Mouse (Mus musculus) heart, embryonic 14.5 days (tissue): ENCODE measurements around the gene Gse1. TPM values are rescaled to one million over a fixed set of nuclear protein-coding genes. Genes with fewer than 3 reads are reported as not detected.

Experiments used
- ATAC-seq: fragments of 200-750 bp; cut with Nextera tagmentation; 2 replicates; pipeline ENCODE4 v1.8.0; 2017; ENCODE audit warnings: low read depth, moderate TSS enrichment; ENCODE audit not compliant: insufficient number of reproducible peaks, insufficient read depth, low FRiP score
- H3K27ac ChIP-seq, 2 experiments: fragments of 200-500 bp in 1 of 2; fragments of 300-500 bp in 1 of 2; sonication (generic) in 1 of 2; replicated peaks in 1 of 2; 2 replicates each; pipeline ENCODE4 v1.5.1; 2012 to 2014; ENCODE audit warnings: low read depth in 2 of 2, low read length in 2 of 2, control low read depth in 1 of 2, mild to moderate bottlenecking in 1 of 2, mixed read lengths in 1 of 2; ENCODE audit not compliant: control insufficient read depth in 1 of 2, insufficient read depth in 1 of 2
- H3K27me3 ChIP-seq: fragments of 300-500 bp; sonication (generic); 2 replicates; pipeline ENCODE4 v1.6.1; 2014; ENCODE audit warnings: mild to moderate bottlenecking, low read length, control low read depth; ENCODE audit not compliant: control insufficient read depth, insufficient read depth
- H3K36me3 ChIP-seq: fragments of 300-500 bp; sonication (generic); 2 replicates; pipeline ENCODE4 v1.6.1; 2014; ENCODE audit warnings: mild to moderate bottlenecking, control low read depth, low read length, mixed read lengths; ENCODE audit not compliant: control insufficient read depth, insufficient read depth
- H3K4me1 ChIP-seq, 2 experiments: fragments of 200-500 bp in 1 of 2; fragments of 300-500 bp in 1 of 2; sonication (generic) in 1 of 2; 2 replicates each; pipeline ENCODE4 v1.6.1; 2012 to 2014; ENCODE audit warnings: low read length in 2 of 2, control low read depth in 1 of 2, mixed read lengths in 1 of 2; ENCODE audit not compliant: control insufficient read depth in 2 of 2, insufficient read depth in 2 of 2
- H3K4me2 ChIP-seq: fragments of 300-500 bp; sonication (generic); 2 replicates; pipeline ENCODE4 v1.6.1; 2014; ENCODE audit warnings: mild to moderate bottlenecking, low read length
- H3K4me3 ChIP-seq, 2 experiments: fragments of 200-500 bp in 1 of 2; fragments of 300-500 bp in 1 of 2; sonication (generic) in 1 of 2; 2 replicates each; pipeline ENCODE4 v1.5.1; 2012 to 2014; ENCODE audit warnings: low read length in 2 of 2, mild to moderate bottlenecking in 2 of 2, control low read depth in 1 of 2, low read depth in 1 of 2, moderate library complexity in 1 of 2; ENCODE audit not compliant: control insufficient read depth in 1 of 2, insufficient read depth in 1 of 2
- H3K9ac ChIP-seq: fragments of 300-500 bp; sonication (generic); 2 replicates; pipeline ENCODE4 v1.6.1; 2014; ENCODE audit warnings: mild to moderate bottlenecking, low read length
- H3K9me3 ChIP-seq: fragments of 300-500 bp; sonication (generic); 2 replicates; pipeline ENCODE4 v1.6.1; 2016; ENCODE audit warnings: low read length, control low read depth; ENCODE audit not compliant: control insufficient read depth
- WGBS: fragments of 180-500 bp; shearing (Covaris S2); extraction: QIAGEN DNeasy Blood & Tissue Kit; methylation state at CpG from one replicate; pipeline ENCODE4 v1.1.7; 2014; 5-methylcytosine and 5-hydroxymethylcytosine counted together
- polyA plus RNA-seq: library from polyadenylated mRNA; unstranded; fragments of >200 nt; fragmentation: Nextera tagmentation; extraction: Ambion mirVana; gene quantifications from 2 replicates; pipeline ENCODE4 v1.2.1, GENCODE M21; 2014

Gene Gse1
- polyA plus RNA-seq, 1 experiment from 2014 or later = 12.2 TPM

GRCm38 (mm10) chr8:120489142-120489754, 261.0 kb downstream of the Gse1 start:
- H3K9ac ChIP-seq = peak overlapping the region; percentile 93
- ATAC-seq = no peak
- peak overlapping the region; percentile 96 for H3K4me2 ChIP-seq
- peak overlapping the region; percentile 71 to 97 for H3K27ac ChIP-seq
- H3K4me3 ChIP-seq = peak overlapping the region; percentile 85 to 93
- H3K9me3 ChIP-seq = no peaks in the 10 kb centered on the region
- H3K27me3 ChIP-seq = no peaks in the 10 kb centered on the region
- WGBS = under 1% methylated on average over 72 of the region's 73 CpGs
- no peaks in the 10 kb centered on the region for H3K36me3 ChIP-seq
- peaks cover 62 to 73% of the 10 kb centered on the region in 2 experiments for H3K4me1 ChIP-seq

- peak overlapping the region; percentile 93 for H3K9ac ChIP-seq
- peak overlapping the region; percentile 96 for H3K4me2 ChIP-seq
- peak overlapping the region; percentile 85 to 93 for H3K4me3 ChIP-seq
- no peak for ATAC-seq
- peaks cover 61 to 73% of the 10 kb centered on the region in 2 experiments for H3K4me1 ChIP-seq
- WGBS = 4% methylated on average over 15 of the region's 15 CpGs
- peak overlapping the region; percentile 71 to 97 for H3K27ac ChIP-seq
- H3K27me3 ChIP-seq = no peaks in the 10 kb centered on the region
- H3K9me3 ChIP-seq = no peaks in the 10 kb centered on the region
- no peaks in the 10 kb centered on the region for H3K36me3 ChIP-seq
Measured at GRCm38 (mm10) chr8:120489771-120490281, 261.6 kb downstream of the Gse1 start.

DNA sequence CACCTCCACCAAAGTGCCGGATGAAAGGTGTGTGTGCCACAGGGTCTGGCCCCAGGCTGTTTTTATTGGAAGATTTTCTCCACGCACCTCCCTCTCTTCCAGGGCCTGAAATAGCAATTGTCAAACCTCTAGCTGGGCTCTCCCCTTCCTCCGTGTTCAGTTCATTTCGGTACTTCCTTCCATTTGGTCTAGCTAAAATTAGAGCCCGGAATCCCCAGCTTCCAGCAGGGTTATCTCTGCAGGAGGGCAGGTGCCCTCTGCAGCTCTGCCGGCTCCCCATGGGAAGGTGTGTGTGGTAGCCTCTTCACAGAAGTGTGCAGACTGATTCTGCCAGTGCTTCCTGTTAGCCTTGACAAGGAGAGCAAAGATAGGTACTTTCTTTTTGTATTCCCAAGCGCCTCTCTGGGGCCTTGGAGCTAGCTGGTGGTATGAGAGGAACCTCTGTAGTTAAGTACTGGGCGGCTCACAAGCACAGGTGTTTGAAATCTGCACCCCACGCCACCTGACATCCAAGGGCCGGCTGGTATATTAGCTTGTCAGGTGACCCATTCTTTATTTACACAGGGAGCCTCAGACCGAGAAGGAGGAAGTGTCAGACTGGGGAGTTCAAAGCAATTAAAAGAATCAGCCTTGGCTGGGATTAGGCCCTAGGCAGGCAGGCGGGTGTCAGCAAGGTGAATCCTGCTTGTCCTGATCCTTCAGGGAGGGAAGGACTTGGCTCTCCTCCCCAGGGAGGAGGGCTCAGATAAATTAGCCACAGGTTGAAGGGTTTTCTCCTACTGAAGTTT, 262.3 kb downstream of the Gse1 start:
- WGBS = 15% methylated on average over 12 of the region's 12 CpGs
- Histone ChIP-seq H3K4me3 (peak overlapping the region; percentile 85 to 93), H3K36me3 (no peaks in the 10 kb centered on the region), H3K9ac (peak overlapping the region; percentile 93), H3K27ac (peak overlapping the region; percentile 29 to 97), H3K9me3 (no peaks in the 10 kb centered on the region), H3K4me2 (peak overlapping the region; percentile 96), H3K27me3 (no peaks in the 10 kb centered on the region), H3K4me1 (peaks cover 62 to 73% of the 10 kb centered on the region in 2 experiments)
- no peak for ATAC-seq

GRCm38 (mm10) chr8:120491166-120491793, 263.0 kb downstream of the Gse1 start:
- H3K4me1 ChIP-seq = peaks cover 61 to 68% of the 10 kb centered on the region in 2 experiments
- ATAC-seq = no peak
- no peaks in the 10 kb centered on the region for H3K9me3 ChIP-seq
- H3K9ac ChIP-seq = peak overlapping the region; percentile 93
- H3K36me3 ChIP-seq = no peaks in the 10 kb centered on the region
- WGBS = 56% methylated on average over 5 of the region's 5 CpGs
- peak overlapping the region in 1 of 2 experiments; percentile 85; a peak in 1 of 4 replicates for H3K4me3 ChIP-seq
- no peaks in the 10 kb centered on the region for H3K27me3 ChIP-seq
- peak overlapping the region in 1 of 2 experiments; percentile 97; a peak in 1 of 4 replicates for H3K27ac ChIP-seq
- peak overlapping the region; percentile 96 for H3K4me2 ChIP-seq

DNA sequence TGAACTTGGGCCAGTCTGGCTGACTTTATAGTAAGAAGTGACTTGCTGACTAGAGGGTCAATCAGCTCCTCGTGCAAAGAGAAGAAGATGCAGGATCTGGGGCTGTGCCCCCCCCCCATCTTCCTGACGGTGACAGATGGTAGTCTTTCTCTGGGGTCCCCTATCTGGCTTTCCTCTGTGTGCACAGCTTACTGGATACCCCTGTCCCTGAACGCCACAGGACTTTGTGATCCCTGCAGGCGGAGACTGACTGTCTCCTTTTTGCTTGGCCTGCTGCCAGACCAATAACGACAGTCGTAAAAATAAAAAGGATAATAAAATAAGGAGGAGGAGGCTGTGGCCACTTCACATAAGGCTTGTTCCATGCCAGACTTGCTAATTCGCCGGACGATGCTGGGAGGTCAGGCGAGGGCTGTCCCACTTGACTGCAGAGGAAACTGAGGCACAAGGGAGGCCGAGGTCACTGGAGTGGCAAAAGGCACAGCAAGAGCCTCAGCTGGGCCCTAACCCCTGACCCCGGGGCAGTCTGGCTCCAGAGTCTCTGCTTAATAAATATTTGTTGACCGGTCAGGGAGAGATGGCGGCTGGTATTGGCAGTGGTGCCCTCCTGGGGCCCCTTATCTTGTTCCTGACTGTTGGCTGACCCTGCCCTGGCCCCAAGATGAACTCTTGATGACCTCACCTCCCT, 264.1 kb downstream of the Gse1 start:
- Histone ChIP-seq H3K27ac (0 out of 4 replicates have a peak overlapping the region, but pooled peaks of 1 of the 2 experiments have one; percentile 2), H3K9me3 (no peaks in the 10 kb centered on the region), H3K36me3 (no peaks in the 10 kb centered on the region), H3K4me1 (peaks cover 61 to 68% of the 10 kb centered on the region in 2 experiments), H3K4me2 (peak overlapping the region; percentile 37; the same call in 1 of the 2 replicates), H3K9ac (peak overlapping the region; percentile 26; the same call in 1 of the 2 replicates), H3K4me3 (no peak overlapping the region), H3K27me3 (no peaks in the 10 kb centered on the region)
- ATAC-seq = no peak
- 31% methylated on average over 14 of the region's 14 CpGs for WGBS

- no peak overlapping the region for H3K4me3 ChIP-seq
- peaks cover 66 to 73% of the 10 kb centered on the region in 2 experiments for H3K4me1 ChIP-seq
- peak overlapping the region in 1 of 2 experiments; percentile 2; a peak in 1 of 4 replicates for H3K27ac ChIP-seq
- H3K4me2 ChIP-seq = peak overlapping the region; percentile 37; the same call in 1 of the 2 replicates
- H3K36me3 ChIP-seq = no peaks in the 10 kb centered on the region
- H3K9me3 ChIP-seq = no peaks in the 10 kb centered on the region
- ATAC-seq = no peak
- H3K27me3 ChIP-seq = no peaks in the 10 kb centered on the region
- 39% methylated on average over 4 of the region's 4 CpGs for WGBS
- peak overlapping the region; percentile 4; the same call in 1 of the 2 replicates for H3K9ac ChIP-seq
Measured at GRCm38 (mm10) chr8:120492881-120493220, 264.6 kb downstream of the Gse1 start.
